In genomic region chr2:17428156-17428555, GRCm38 (mm10) we compare ENCODE assay signal across 27 mouse cellular contexts.
"Had no signal": no experiment of that assay in that cellular context is flagged by ENCODE, and none has a peak within 500 bp of the region (broad histone marks: within the 10 kb centered on the region; RNA-seq: fewer than 3 reads in every experiment).

No protein-coding gene starts in this region.

- ATAC-seq: hindbrain, embryonic 16.5 days; inflammation-experienced regulatory T-cells, adult 6 months; intestine, embryonic 16.5 days; liver, embryonic 12.5 days had no signal

- H3K4me1 ChIP-seq: heart, embryonic 10.5 days; heart, embryonic 12.5 days; hindbrain, embryonic 10.5 days; hindbrain, embryonic 12.5 days; kidney, embryonic 15.5 days; limb, embryonic 13.5 days; limb, embryonic 15.5 days; liver, embryonic 12.5 days had no signal

- H3K9me3 ChIP-seq: heart, embryonic 10.5 days; heart, embryonic 12.5 days; hindbrain, embryonic 10.5 days; hindbrain, embryonic 12.5 days; kidney, embryonic 15.5 days; limb, embryonic 13.5 days; limb, embryonic 15.5 days; liver, embryonic 12.5 days had no signal

- H3K4me2 ChIP-seq: heart, embryonic 12.5 days; hindbrain, embryonic 12.5 days; hindbrain, embryonic 14.5 days; kidney, embryonic 15.5 days; limb, embryonic 13.5 days; limb, embryonic 15.5 days; liver, embryonic 12.5 days had no signal

- H3K9ac ChIP-seq: heart, embryonic 12.5 days; hindbrain, embryonic 12.5 days; hindbrain, embryonic 14.5 days; kidney, embryonic 15.5 days; limb, embryonic 13.5 days; limb, embryonic 15.5 days; liver, embryonic 12.5 days; liver, embryonic 14.5 days had no signal

- H3K27me3 ChIP-seq: heart, embryonic 12.5 days; kidney, embryonic 15.5 days; limb, embryonic 13.5 days; limb, embryonic 15.5 days; liver, embryonic 12.5 days had no signal

- H3K36me3 ChIP-seq: hindbrain, embryonic 10.5 days; hindbrain, embryonic 12.5 days; kidney, embryonic 15.5 days; limb, embryonic 13.5 days; limb, embryonic 15.5 days; liver, embryonic 12.5 days had no signal

- H3K4me3 ChIP-seq: gastrocnemius, adult 2 months; heart, embryonic 10.5 days; heart, embryonic 12.5 days; hindbrain, embryonic 10.5 days; hindbrain, embryonic 12.5 days; kidney, embryonic 15.5 days; limb, embryonic 13.5 days; limb, embryonic 15.5 days; liver, embryonic 12.5 days had no signal

- H3K27ac ChIP-seq: gastrocnemius, adult 2 months; heart, embryonic 10.5 days; hindbrain, embryonic 10.5 days; hindbrain, embryonic 12.5 days; hindbrain, embryonic 14.5 days; kidney, embryonic 15.5 days; kidney, postnatal 0 days; limb, embryonic 13.5 days; limb, embryonic 15.5 days; liver, embryonic 12.5 days; liver, embryonic 14.5 days had no signal

- DNase-seq: gastrocnemius, adult 2 months; gastrocnemius, postnatal 10 days; gastrocnemius, postnatal 25 days; heart, postnatal 10 days; heart, postnatal 4 days; kidney, adult 11 months; kidney, adult 2 months; kidney, adult 9 months; kidney, postnatal 14 days; kidney, postnatal 36 days; layer of hippocampus, adult 9-11 months; layer of hippocampus, postnatal 36 days; left cerebral cortex, postnatal 4 days had no signal
